ENCODE assay signal across 15 mouse cellular contexts in genomic region chr2:157875111-157875510, GRCm38 (mm10). TPM values are rescaled to one million over a fixed set of nuclear protein-coding genes. Genes with fewer than 3 reads are reported as not detected.
DNase-seq lines count a peak whose midpoint lies in the region; ATAC-seq lines count a peak whose summit lies in the region.
"Had no signal": no experiment of that assay in that cellular context is flagged by ENCODE, and none has a peak within 500 bp of the region (broad histone marks: within the 10 kb centered on the region; RNA-seq: fewer than 3 reads in every experiment).

No protein-coding gene starts in this region.

- H3K4me2 ChIP-seq in limb, embryonic 11.5 days (ENCODE audit: low read depth, severe bottlenecking), result no peak overlapping the region
- H3K4me2 ChIP-seq in embryonic facial prominence, embryonic 14.5 days (ENCODE audit: low read depth, low read length), result no peak overlapping the region
- no peak overlapping the region for H3K4me2 ChIP-seq in midbrain, embryonic 15.5 days
- H3K4me2 ChIP-seq: limb, embryonic 12.5 days; lung, embryonic 14.5 days had no signal

- H3K27me3 ChIP-seq in limb, embryonic 11.5 days (ENCODE audit: control insufficient read depth, insufficient read depth, low read length), result no peaks in the 10 kb centered on the region
- H3K27me3 ChIP-seq in limb, embryonic 10.5 days (ENCODE audit: low read depth, poor library complexity, severe bottlenecking), result no peaks in the 10 kb centered on the region
- H3K27me3 ChIP-seq in embryonic facial prominence, embryonic 14.5 days (replicated peaks; ENCODE audit: control insufficient read depth, insufficient read depth, low read length), result no peaks in the 10 kb centered on the region
- no peaks in the 10 kb centered on the region for H3K27me3 ChIP-seq in midbrain, embryonic 15.5 days (replicated peaks)
- H3K27me3 ChIP-seq: limb, embryonic 12.5 days; megakaryocyte, embryonic 14.5 days; Patski had no signal

- H3K4me3 ChIP-seq in limb, embryonic 11.5 days (ENCODE audit: low read depth, low read length), result no peak overlapping the region
- H3K4me3 ChIP-seq in limb, embryonic 10.5 days, result no peak overlapping the region
- H3K4me3 ChIP-seq in embryonic facial prominence, embryonic 14.5 days (ENCODE audit: low read depth, low read length), result no peak overlapping the region
- no peak overlapping the region for H3K4me3 ChIP-seq in midbrain, embryonic 15.5 days
- H3K4me3 ChIP-seq: limb, embryonic 12.5 days; megakaryocyte, embryonic 14.5 days had no signal

- intact Hi-C loops in heart, postnatal 10 days (cut with DNase I), result no loop called here

- no peaks in the 10 kb centered on the region for H3K9me3 ChIP-seq in limb, embryonic 11.5 days (ENCODE audit: control insufficient read depth, low read length)
- no peaks in the 10 kb centered on the region for H3K9me3 ChIP-seq in limb, embryonic 10.5 days (replicated peaks)
- H3K9me3 ChIP-seq in embryonic facial prominence, embryonic 14.5 days (ENCODE audit: control insufficient read depth, low read length), result no peaks in the 10 kb centered on the region
- no peaks in the 10 kb centered on the region for H3K9me3 ChIP-seq in midbrain, embryonic 15.5 days
- H3K9me3 ChIP-seq: limb, embryonic 12.5 days; megakaryocyte, embryonic 14.5 days had no signal

- no peaks in the 10 kb centered on the region for H3K4me1 ChIP-seq in limb, embryonic 11.5 days (ENCODE audit: control insufficient read depth, insufficient read depth, low read length)
- H3K4me1 ChIP-seq in limb, embryonic 10.5 days, result no peaks in the 10 kb centered on the region
- no peaks in the 10 kb centered on the region for H3K4me1 ChIP-seq in embryonic facial prominence, embryonic 14.5 days (ENCODE audit: control insufficient read depth, insufficient read depth, low read length)
- H3K4me1 ChIP-seq in midbrain, embryonic 15.5 days, result peaks cover 21% of the 10 kb centered on the region

- 75% methylated on average over 8 of the region's 8 CpGs for WGBS in limb, embryonic 11.5 days
- WGBS in limb, embryonic 10.5 days, result 82% methylated on average over 8 of the region's 8 CpGs
- WGBS in embryonic facial prominence, embryonic 14.5 days, result 59% methylated on average over 8 of the region's 8 CpGs
- WGBS in midbrain, embryonic 15.5 days, result 59% methylated on average over 8 of the region's 8 CpGs

- H3K36me3 ChIP-seq in limb, embryonic 11.5 days (ENCODE audit: control insufficient read depth, insufficient read depth, low read length), result peaks cover 3% of the 10 kb centered on the region
- peaks cover 39% of the 10 kb centered on the region for H3K36me3 ChIP-seq in limb, embryonic 10.5 days
- H3K36me3 ChIP-seq in embryonic facial prominence, embryonic 14.5 days (ENCODE audit: control insufficient read depth, insufficient read depth, low read length), result no peaks in the 10 kb centered on the region; the same call in 1 of the 2 replicates
- H3K36me3 ChIP-seq in midbrain, embryonic 15.5 days (replicated peaks), result no peaks in the 10 kb centered on the region

- 0 out of 2 replicates have a peak overlapping the region, but pooled peaks have one; percentile 26 for H3K27ac ChIP-seq in limb, embryonic 11.5 days (replicated peaks; ENCODE audit: low read depth, low read length)
- H3K27ac ChIP-seq in limb, embryonic 10.5 days, result no peak overlapping the region
- no peak overlapping the region for H3K27ac ChIP-seq in embryonic facial prominence, embryonic 14.5 days (replicated peaks; ENCODE audit: low read depth, low read length)
- peak overlapping the region; percentile 21; the same call in 1 of the 2 replicates for H3K27ac ChIP-seq in midbrain, embryonic 15.5 days
- H3K27ac ChIP-seq: limb, embryonic 12.5 days had no signal

- ATAC-seq in limb, embryonic 11.5 days (ENCODE audit: insufficient number of reproducible peaks, low FRiP score, low TSS enrichment, low read depth), result no peak
- peak; percentile 49; the same call in 1 of the 2 replicates for ATAC-seq in embryonic facial prominence, embryonic 14.5 days (ENCODE audit: low read depth)
- no peak for ATAC-seq in midbrain, embryonic 15.5 days (replicated peaks)
- ATAC-seq: CD4-positive, CD25-positive, alpha-beta regulatory T cell, adult 4 months; hindbrain, postnatal 0 days; Patski had no signal

- H3K9ac ChIP-seq in limb, embryonic 11.5 days (ENCODE audit: low read length), result no peak overlapping the region
- H3K9ac ChIP-seq in embryonic facial prominence, embryonic 14.5 days (ENCODE audit: low read depth, low read length), result no peak overlapping the region
- H3K9ac ChIP-seq in midbrain, embryonic 15.5 days, result no peak overlapping the region
- H3K9ac ChIP-seq: limb, embryonic 12.5 days; lung, embryonic 14.5 days had no signal

- DNase-seq in gastrocnemius, adult 18-20 months (ENCODE audit: low spot score), result peak; percentile 77
- no peak for DNase-seq in gastrocnemius, postnatal 4 days (ENCODE audit: low spot score in 2 of 2)
- DNase-seq in limb, embryonic 11.5 days (ENCODE audit: low spot score), result no peak
- DNase-seq in limb, embryonic 10.5 days (ENCODE audit: low spot score), result no peak
- peak; percentile 67 for DNase-seq in embryonic facial prominence, embryonic 14.5 days (ENCODE audit: low spot score)
- DNase-seq in heart, postnatal 10 days, result no peak
- DNase-seq: lung, embryonic 14.5 days; thymus, postnatal 14 days had no signal

RNA-seq across cellular contexts. Expression of gene Vstm2l, which starts 39.3 kb away (rescaled TPM):
- not detected for total RNA-seq in gastrocnemius, adult 18-20 months (2021)
- total RNA-seq in gastrocnemius, postnatal 4 days (2021), result under 1 TPM in 1 of 2 experiments, not detected in 1; 0.18 TPM
- 0.14 TPM in 1 of 2 replicates, not detected in the other for polyA plus RNA-seq in limb, embryonic 11.5 days (2014; fragmentation: Nextera tagmentation; extraction: Ambion mirVana)
- polyA plus RNA-seq in limb, embryonic 10.5 days (2016; fragmentation: Nextera tagmentation; extraction: Ambion mirVana), result not detected in 2 replicates
- 0.80 and 1.4 TPM in 2 replicates for polyA plus RNA-seq in embryonic facial prominence, embryonic 14.5 days (2014; fragmentation: Nextera tagmentation; extraction: Ambion mirVana)
- polyA plus RNA-seq in midbrain, embryonic 15.5 days (2015; fragmentation: Nextera tagmentation; extraction: Ambion mirVana), result 28.3 and 33.3 TPM in 2 replicates
- total RNA-seq in heart, postnatal 10 days (2021), result under 1 TPM in 1 of 2 experiments, not detected in 1; 0.20 TPM
- polyA plus RNA-seq: CD4-positive, CD25-positive, alpha-beta regulatory T cell, adult 4 months; lung, embryonic 14.5 days; Patski; spleen, adult 2 months had no signal

Comparison
In these comparisons a context has a peak if more than half of its experiments do, and no peak if none do; other contexts are left out.
1. DNase-seq: peak in gastrocnemius, adult 18-20 months (single experiment) and embryonic facial prominence, embryonic 14.5 days (single experiment); none in gastrocnemius, postnatal 4 days (0 of 2), limb, embryonic 11.5 days (single experiment), limb, embryonic 10.5 days (single experiment) and heart, postnatal 10 days (0 of 2).
2. H3K27ac ChIP-seq: peak in limb, embryonic 11.5 days (single experiment) and midbrain, embryonic 15.5 days (single experiment); none in limb, embryonic 10.5 days (single experiment) and embryonic facial prominence, embryonic 14.5 days (single experiment).
3. RNA of gene Vstm2l, which starts 39.3 kb away (polyA plus RNA-seq): 28.3 to 33.3 TPM in midbrain, embryonic 15.5 days; 0.80 to 1.4 TPM in embryonic facial prominence, embryonic 14.5 days, 0.14 TPM in limb, embryonic 11.5 days and not detected in limb, embryonic 10.5 days; every median in the first group is over 10 times any median in the second.